Mouse (Mus musculus): Measurements from ENCODE around the gene Pacrg. TPM values are rescaled to one million over a fixed set of nuclear protein-coding genes. Genes with fewer than 3 reads are reported as not detected.
A peak's percentile ranks its signal among the peaks of the same experiment; 100 is the strongest.

Pacrg gene
- total RNA-seq, 2 experiments from 2014 or later, result 19.3 to 22.0 TPM

DNA sequence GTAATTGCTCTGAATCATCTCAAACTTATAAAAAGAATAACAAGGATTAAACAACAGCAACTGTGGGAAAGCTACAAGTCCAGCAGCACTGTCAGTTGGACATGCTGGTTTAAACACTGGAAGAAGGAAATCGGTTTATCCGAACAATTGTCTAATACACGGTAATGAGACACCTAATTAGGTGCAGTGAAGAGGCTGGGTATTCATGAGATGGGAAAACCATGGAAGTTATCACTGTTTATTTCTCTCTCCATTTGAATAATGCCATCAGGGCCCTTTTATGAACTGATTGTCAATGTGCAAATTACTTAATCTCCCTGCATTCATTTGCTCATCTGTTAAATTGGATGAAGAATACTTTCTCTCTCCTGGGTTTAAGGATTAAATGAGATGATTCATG, 280.1 kb downstream of the Pacrg start:
- no peak for DNase-seq (ENCODE audit: extremely low spot score in 1 of 2, low spot score in 1 of 2)

- DNase-seq (ENCODE audit: extremely low spot score in 1 of 2, low spot score in 1 of 2), result no peak
Measured at GRCm38 (mm10) chr17:10558671-10559070, 281.4 kb downstream of the Pacrg start.

GRCm38 (mm10) chr17:10552295-10553056, 287.6 kb downstream of the Pacrg start:
- DNase-seq (ENCODE audit: extremely low spot score in 1 of 2, low spot score in 1 of 2), result no peak

- DNase-seq (ENCODE audit: extremely low spot score in 1 of 2, low spot score in 1 of 2), result no peak
Measured at GRCm38 (mm10) chr17:10550781-10551520, 289.2 kb downstream of the Pacrg start.

DNA sequence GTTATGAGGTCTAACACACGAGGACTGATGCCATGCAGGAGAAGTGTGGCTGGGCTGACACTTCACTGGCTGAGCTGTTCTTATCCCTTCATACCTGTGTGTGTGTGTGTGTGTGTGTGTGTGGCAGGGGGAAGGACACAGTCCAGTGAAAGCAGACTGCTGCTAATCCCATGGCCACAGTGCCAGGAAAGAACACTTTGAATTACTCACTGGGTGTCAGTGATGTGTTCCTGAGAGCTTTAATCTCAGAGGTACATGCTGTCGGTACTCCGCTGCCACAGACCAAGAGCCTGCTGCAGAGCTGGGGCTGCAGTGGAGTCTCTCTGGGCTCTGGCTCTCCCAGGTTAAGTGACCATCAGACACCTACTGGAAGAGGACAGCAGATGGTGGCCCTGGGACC, 290.3 kb downstream of the Pacrg start:
- no peak for DNase-seq (ENCODE audit: extremely low spot score in 1 of 2, low spot score in 1 of 2)

GRCm38 (mm10) chr17:10548969-10549368, 291.1 kb downstream of the Pacrg start:
- DNase-seq (ENCODE audit: extremely low spot score in 1 of 2, low spot score in 1 of 2), result no peak

- DNase-seq (ENCODE audit: extremely low spot score in 1 of 2, low spot score in 1 of 2), result no peak
Measured at GRCm38 (mm10) chr17:10540772-10541171, 299.3 kb downstream of the Pacrg start.

GRCm38 (mm10) chr17:10534206-10534605, 305.9 kb downstream of the Pacrg start:
- DNase-seq (ENCODE audit: extremely low spot score in 1 of 2, low spot score in 1 of 2), result no peak

DNA sequence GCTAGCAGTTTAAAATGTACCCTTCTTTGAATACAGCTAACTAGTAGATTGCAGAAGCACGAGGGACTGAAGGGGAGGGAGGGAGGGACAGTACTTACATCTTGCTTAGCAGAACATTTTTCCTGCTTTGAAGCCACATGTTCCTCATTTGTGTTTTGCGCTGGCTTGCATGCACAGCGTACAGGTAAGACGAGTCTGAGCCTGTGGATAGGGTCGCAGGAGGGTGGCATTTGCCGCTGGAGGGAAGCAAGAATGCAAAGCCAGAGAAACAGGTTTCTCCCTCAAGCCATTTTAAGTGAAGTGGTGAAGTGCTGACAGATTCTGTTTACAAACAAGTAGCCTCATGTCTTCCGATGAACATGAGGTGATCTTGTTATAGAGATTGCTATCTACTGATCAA, 306.6 kb downstream of the Pacrg start:
- DNase-seq (ENCODE audit: extremely low spot score in 1 of 2, low spot score in 1 of 2), result no peak

GRCm38 (mm10) chr17:10531024-10531423, 309.1 kb downstream of the Pacrg start:
- DNase-seq (ENCODE audit: extremely low spot score in 1 of 2, low spot score in 1 of 2), result peak; percentile 36 to 53

GRCm38 (mm10) chr17:10529329-10529955, 310.7 kb downstream of the Pacrg start:
- no peak for DNase-seq (ENCODE audit: extremely low spot score in 1 of 2, low spot score in 1 of 2)

DNA sequence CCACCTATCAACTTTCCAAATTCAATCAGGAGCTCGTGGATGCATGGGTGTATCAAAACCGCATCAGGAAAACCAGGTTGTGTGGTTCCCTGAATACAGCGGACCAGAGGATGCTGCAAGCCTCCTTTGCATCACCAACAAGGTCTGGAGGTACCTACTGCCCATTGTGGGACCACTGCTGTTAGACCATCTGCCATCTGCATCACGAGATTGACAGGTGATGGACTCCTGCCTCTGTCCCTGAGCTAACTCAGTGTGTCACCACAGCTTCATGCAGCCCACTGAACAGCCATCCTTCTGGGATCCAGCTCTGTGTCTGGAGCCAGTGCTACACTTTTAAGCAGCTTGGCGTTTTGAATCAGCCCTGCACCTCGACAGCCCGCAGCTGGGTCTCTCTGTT, 318.8 kb downstream of the Pacrg start:
- no peak for DNase-seq (ENCODE audit: extremely low spot score in 1 of 2, low spot score in 1 of 2)

- no peak for DNase-seq (ENCODE audit: extremely low spot score in 1 of 2, low spot score in 1 of 2)
Measured at GRCm38 (mm10) chr17:10519506-10520155, 320.5 kb downstream of the Pacrg start.

GRCm38 (mm10) chr17:10514812-10515211, 325.3 kb downstream of the Pacrg start:
- no peak for DNase-seq (ENCODE audit: extremely low spot score in 1 of 2, low spot score in 1 of 2)

DNA sequence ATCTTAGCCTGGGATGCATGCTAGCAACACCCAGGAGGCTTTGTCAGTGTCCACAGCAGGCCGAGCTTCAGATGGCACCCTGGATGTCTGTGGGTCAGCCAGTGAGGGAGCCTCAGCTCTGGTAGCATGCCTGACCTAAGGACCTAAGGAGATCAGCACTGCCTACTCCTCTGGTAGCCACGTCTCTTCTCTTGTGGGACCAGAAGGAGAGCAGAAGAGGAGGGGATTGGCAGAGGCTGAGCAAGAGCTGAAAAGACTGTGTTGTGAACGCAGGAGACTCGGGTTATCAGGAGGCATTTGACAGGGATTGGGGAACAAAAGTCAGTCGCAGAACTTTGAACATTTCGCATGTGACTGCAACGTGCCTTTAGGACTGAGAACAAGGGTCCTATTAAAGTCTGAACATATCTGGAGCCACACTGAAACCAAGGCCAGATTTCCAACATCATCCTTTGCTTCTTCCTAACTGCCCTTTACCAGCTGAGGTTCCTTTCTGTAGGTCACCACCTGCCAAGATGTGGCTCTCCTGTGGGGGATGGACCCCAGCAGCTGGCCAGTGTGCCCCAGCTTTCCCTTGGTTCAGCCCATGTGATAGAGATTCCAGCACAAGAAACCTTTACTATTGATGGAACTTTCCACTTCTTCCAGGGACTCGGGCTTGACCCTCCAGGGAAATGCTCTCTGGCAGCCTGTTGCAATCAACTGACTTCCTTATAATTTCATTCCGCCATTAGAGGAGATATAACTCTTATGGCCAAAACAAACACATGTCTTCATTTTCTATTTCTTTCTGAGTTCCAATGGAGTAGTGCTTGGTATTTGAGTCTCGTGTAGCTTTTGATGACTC, 329.0 kb downstream of the Pacrg start:
- no peak for DNase-seq (ENCODE audit: extremely low spot score in 1 of 2, low spot score in 1 of 2)

DNA sequence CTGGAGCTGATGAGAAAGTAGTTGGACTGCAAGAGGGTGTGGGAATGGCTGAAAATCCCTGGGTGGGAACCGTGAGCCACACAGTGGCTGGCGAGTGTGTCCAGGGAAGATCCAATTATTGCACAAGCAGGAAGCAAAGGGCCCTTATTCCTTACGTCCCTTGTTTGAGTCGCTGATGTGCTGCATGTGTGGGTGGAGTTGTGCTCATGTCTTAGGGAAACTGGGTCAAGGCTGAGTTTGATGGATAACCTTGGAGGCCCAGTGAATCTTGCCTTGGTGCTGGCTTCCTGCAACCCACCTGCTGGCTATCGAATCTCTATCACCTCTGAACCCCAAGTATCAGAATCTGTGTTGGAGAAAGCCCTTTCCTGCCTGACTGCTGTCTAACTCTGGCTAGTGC, 329.6 kb downstream of the Pacrg start:
- no peak for DNase-seq (ENCODE audit: extremely low spot score in 1 of 2, low spot score in 1 of 2)

GRCm38 (mm10) chr17:10508088-10508487, 332.0 kb downstream of the Pacrg start:
- no peak for DNase-seq (ENCODE audit: extremely low spot score in 1 of 2, low spot score in 1 of 2)

DNA sequence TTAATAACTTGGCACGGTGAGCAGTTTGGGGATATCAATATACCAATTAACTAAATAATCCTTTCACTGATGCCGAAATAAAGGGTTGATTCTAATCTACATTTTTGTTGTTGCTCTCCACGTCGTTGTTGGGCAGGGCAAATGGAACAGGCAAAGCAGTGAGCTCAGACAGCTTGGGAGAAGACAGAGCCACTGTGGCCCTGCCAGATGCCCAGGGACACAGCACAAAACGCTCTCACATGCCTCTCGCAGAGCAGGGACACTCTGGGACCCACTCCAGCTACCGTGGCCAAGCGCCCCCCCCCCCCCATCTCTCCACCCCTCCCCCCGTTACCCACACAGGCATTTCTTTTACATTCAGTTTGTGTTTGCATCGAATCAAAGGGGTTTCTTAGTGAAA, 332.6 kb downstream of the Pacrg start:
- DNase-seq (ENCODE audit: extremely low spot score in 1 of 2, low spot score in 1 of 2), result no peak

GRCm38 (mm10) chr17:10506896-10507295, 333.2 kb downstream of the Pacrg start:
- DNase-seq (ENCODE audit: extremely low spot score in 1 of 2, low spot score in 1 of 2), result no peak

DNA sequence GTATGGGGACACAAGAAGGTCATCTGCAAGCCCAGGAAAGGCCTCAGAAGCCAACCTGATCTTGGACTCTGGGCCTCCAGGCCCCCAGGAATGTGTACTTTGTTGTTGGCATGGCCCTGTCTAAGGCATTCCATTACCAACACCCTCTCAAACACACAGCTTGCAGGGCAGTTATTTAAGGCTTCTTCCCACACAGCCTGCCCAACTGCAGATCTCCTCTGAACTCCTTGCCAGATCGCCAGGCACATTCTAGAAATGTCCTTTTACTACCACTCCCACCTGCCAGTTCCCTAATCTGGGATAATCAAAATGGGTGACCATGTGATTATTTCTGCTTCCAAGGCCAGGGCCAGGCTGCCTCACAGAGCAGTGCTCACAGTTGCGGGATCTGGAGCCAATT, 338.7 kb downstream of the Pacrg start:
- no peak for DNase-seq (ENCODE audit: extremely low spot score in 1 of 2, low spot score in 1 of 2)

Data from layer of hippocampus, postnatal 25 days (tissue).